Mouse (Mus musculus): ENCODE measurements around the gene Frk. TPM values are rescaled to one million over a fixed set of nuclear protein-coding genes. Genes with fewer than 3 reads are reported as not detected.
"Not testable (repeated sequence)": the region's sequence is repeated elsewhere in the genome, so short reads cannot be mapped to it uniquely, and the experiment has no call there.

Frk gene
- polyA plus RNA-seq (2015; fragmentation: Nextera tagmentation; extraction: Ambion mirVana) = 19.9 and 20.3 TPM in 2 replicates

DNA sequence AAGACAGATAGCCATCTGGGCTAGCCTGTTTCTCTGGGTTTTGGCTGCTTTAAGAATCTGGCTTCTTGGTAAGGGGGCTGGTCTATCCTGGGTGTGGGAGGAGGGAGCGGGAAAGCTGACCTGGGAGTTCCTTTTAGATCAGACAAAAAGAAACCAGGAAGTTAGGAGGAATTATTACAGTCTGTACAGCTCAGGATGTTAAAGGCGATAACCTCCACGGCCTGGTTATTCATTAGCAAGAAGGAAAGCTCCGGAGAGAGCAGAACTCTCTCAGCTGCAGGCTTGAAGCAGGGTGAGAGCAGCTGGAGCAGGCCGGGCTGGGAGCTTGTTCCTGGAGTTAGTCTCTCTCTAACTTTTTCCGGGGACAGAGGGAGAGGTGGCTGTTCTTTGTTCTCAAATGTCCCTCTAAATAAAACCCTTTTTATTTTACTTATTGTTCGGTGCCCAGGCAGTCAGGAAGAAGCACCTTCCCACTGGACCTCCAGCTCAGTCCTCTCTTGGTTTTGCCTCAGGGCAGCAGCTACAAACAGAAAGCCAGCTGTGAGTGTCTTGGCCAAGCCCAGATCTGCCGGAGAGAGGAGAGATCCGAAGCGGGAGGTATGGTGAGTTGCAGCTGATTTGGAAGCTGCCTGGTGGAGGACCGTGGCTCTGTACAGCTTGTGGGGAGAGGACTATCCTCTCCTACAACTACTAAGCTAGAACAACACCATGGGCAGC, at the start of gene Frk:
Gene Frk (plus strand): TSS at position 103 of the 717 bp plus-strand sequence.
- no peaks in the 10 kb centered on the region for H3K27me3 ChIP-seq (replicated peaks)
- H3K4me3 ChIP-seq (replicated peaks) = peak within 1 kb of the TSS; percentile 51
- H3K9me3 ChIP-seq = no peaks in the 10 kb centered on the region
- peak within 1 kb of the TSS; percentile 58 for H3K4me2 ChIP-seq (replicated peaks)
- ATAC-seq = peak; percentile 97
- H3K36me3 ChIP-seq = no peaks in the 10 kb centered on the region
- peak within 1 kb of the TSS; percentile 62 for H3K9ac ChIP-seq
- H3K27ac ChIP-seq = peak within 1 kb of the TSS; percentile 94
- H3K4me1 ChIP-seq (replicated peaks) = 0 out of 2 replicates have a peak, but pooled peaks cover 8% of the 10 kb centered on the region
- WGBS = 9% methylated on average over 11 of the region's 11 CpGs

DNA sequence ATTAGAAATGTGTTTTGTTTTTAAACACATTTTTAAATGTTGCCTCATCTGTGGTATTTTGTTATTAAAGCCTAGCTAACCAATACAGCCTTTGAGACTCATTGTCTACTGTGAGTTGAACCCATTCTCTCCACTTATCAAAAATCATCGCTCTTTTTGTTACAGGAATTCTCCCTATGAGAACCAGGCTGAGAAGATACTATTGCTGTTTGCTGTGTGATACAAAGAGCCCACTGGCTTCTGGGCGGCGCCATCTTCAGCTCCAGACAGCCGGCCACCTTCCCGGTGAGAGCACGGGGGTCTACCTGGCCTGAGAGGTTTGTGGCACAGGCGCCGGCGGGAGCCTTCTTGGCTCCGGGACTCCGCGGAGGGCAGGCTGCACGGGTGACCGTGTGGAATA, 49.0 kb upstream of the Frk start:
- WGBS = 94% methylated on average over 7 of the region's 14 CpGs
- H3K9ac ChIP-seq; H3K9me3 ChIP-seq; H3K4me3 ChIP-seq (replicated peaks); H3K27ac ChIP-seq; H3K36me3 ChIP-seq; H3K27me3 ChIP-seq (replicated peaks); H3K4me1 ChIP-seq (replicated peaks); H3K4me2 ChIP-seq (replicated peaks); ATAC-seq: not testable (repeated sequence)

DNA sequence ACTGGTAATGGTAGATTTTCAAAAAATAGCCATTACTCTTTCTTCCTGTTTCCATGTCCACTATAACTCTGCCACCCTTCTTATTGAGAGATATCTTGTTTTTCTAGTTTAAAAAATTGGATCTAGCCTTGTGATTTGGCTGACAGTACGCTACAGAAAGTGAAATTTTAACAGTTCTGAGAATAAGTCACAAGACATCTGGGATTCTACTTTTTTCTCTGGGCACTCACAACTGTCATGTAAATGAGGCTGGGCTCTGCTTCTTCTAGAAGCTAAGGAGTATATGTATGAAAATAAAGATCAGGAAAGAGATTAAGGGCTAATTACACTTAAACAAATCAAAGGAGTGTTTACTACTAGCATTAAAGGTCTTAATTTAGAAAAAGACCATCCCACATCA, 33.7 kb upstream of the Frk start:
- Histone ChIP-seq H3K4me2 (replicated peaks) (no peak overlapping the region), H3K4me1 (replicated peaks) (no peaks in the 10 kb centered on the region), H3K27ac (no peak overlapping the region), H3K4me3 (replicated peaks) (no peak overlapping the region), H3K9me3 (no peaks in the 10 kb centered on the region), H3K27me3 (replicated peaks) (no peaks in the 10 kb centered on the region), H3K9ac (no peak overlapping the region), H3K36me3 (no peaks in the 10 kb centered on the region)
- WGBS = 67% methylated on average over 1 of the region's 1 CpGs
- no peak for ATAC-seq

DNA sequence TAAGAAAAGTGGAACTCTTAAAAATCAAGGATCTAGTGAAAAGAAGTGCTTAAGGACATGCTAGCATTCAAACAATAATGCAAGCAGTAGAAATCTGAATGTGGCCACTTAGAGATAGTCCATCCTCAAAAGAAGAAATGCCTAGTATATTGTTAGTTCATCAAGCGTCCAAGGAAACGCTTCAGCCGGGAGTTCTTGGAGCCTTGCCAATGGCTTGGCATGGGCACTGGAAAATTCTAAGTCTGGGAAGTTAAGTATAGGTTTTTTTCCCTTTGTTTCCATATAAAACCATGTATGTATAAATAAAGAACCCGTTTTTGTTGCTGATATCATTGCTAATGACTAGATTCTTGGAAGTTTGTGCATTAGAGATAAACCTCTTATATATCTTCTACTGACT, 21.7 kb upstream of the Frk start:
- WGBS = 51% methylated on average over 4 of the region's 4 CpGs
- H3K4me2 ChIP-seq (replicated peaks) = no peak overlapping the region
- no peak for ATAC-seq
- H3K9me3 ChIP-seq = no peaks in the 10 kb centered on the region
- no peaks in the 10 kb centered on the region for H3K36me3 ChIP-seq
- no peak overlapping the region for H3K4me3 ChIP-seq (replicated peaks)
- no peaks in the 10 kb centered on the region for H3K4me1 ChIP-seq (replicated peaks)
- H3K27me3 ChIP-seq (replicated peaks) = no peaks in the 10 kb centered on the region
- no peak overlapping the region for H3K9ac ChIP-seq
- no peak overlapping the region for H3K27ac ChIP-seq

DNA sequence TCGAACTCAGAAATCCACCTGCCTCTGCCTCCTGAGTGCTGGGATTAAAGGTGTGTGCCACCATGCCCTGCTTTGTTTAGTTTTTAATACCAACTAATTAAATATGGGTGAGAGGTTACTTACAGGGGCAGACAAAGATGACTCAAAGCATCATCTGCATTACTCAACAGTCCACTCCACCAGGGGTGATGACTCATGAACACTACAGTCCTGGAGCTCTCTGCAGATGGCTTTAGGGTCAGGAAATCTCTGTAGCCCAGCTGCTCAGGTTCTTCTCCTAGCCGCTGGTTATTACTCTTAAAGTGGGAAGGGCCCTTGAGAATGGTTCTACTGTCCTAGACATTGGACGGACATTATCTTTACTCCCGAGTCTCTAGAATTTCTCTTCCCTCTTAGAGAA, 18.9 kb upstream of the Frk start:
- H3K27me3 ChIP-seq (replicated peaks) = no peaks in the 10 kb centered on the region
- H3K4me3 ChIP-seq (replicated peaks) = no peak overlapping the region
- no peak overlapping the region for H3K9ac ChIP-seq
- ATAC-seq = no peak
- H3K36me3 ChIP-seq = no peaks in the 10 kb centered on the region
- no peak overlapping the region for H3K27ac ChIP-seq
- no peaks in the 10 kb centered on the region for H3K4me1 ChIP-seq (replicated peaks)
- no peaks in the 10 kb centered on the region for H3K9me3 ChIP-seq
- WGBS = 87% methylated on average over 4 of the region's 4 CpGs
- H3K4me2 ChIP-seq (replicated peaks) = no peak overlapping the region

DNA sequence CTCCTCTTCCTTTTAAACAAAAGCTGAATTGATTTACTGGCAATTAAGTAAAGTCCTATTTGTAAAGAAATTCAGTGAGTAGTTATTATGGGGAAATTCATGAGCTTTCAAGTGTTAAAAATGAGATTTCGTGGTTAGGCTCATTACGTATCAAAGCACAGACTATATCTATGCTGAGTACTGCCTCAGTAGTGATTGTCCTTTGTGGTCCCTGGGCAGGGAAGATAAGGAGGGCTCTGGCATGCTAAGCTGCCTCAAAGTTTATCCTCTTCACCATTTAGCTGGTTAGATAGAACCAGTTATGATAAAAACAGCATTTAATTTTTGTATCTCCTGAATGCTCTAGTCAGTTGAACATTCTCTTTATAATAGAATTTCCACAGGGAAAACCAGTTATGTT, 14.2 kb upstream of the Frk start:
- no peak overlapping the region for H3K4me3 ChIP-seq (replicated peaks)
- WGBS = 64% methylated on average over 2 of the region's 2 CpGs
- H3K27ac ChIP-seq = no peak overlapping the region
- no peaks in the 10 kb centered on the region for H3K4me1 ChIP-seq (replicated peaks)
- no peak for ATAC-seq
- no peaks in the 10 kb centered on the region for H3K9me3 ChIP-seq
- no peaks in the 10 kb centered on the region for H3K36me3 ChIP-seq
- no peak overlapping the region for H3K9ac ChIP-seq
- no peak overlapping the region for H3K4me2 ChIP-seq (replicated peaks)
- H3K27me3 ChIP-seq (replicated peaks) = no peaks in the 10 kb centered on the region

DNA sequence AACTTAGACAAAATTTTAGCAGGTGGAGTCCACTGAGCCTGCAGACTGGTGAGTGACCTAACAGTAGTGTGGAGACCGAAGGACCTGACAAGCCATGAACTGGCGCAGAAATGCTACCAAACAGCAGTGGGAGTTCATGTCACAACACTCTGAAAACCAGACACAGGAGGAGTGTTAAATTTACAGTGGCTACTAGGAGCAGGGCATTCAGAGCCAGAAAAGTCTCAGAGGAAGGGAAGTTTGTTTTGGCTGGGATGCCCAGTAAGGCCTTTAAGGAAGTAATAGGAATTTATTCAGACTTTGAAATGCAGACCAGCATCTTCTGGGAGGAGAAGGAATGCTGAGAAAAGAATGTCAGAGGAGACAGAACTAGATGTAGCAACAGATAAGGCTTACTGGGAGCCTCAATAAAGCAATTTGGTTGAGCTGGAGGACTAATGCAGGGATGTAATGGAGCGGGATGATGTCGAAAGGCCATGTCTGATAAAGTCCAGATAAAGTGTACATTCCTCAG, 3.2 kb upstream of the Frk start:
- 0 out of 2 replicates have a peak, but pooled peaks cover 8% of the 10 kb centered on the region for H3K4me1 ChIP-seq (replicated peaks)
- no peaks in the 10 kb centered on the region for H3K36me3 ChIP-seq
- 51% methylated on average over 4 of the region's 4 CpGs for WGBS
- no peak overlapping the region for H3K4me2 ChIP-seq (replicated peaks)
- no peak overlapping the region for H3K27ac ChIP-seq
- no peak overlapping the region for H3K4me3 ChIP-seq (replicated peaks)
- ATAC-seq = no peak
- H3K9ac ChIP-seq = no peak overlapping the region
- H3K9me3 ChIP-seq = no peaks in the 10 kb centered on the region
- no peaks in the 10 kb centered on the region for H3K27me3 ChIP-seq (replicated peaks)

DNA sequence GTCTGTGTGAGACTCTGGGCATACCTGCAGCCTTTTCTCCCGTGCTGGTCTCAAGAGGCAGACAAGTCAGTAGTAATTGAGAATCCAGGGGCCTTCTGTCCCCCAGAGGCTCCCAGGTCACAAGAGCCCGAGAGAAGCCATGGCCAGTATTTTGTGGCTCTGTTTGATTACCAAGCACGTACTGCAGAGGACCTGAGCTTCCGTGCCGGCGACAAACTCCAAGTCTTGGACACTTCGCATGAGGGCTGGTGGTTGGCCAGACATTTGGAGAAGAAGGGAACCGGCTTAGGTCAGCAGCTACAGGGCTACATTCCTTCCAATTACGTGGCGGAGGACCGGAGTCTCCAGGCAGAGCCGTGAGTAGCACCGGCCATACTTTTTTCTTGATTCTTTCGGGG, 814 bp downstream of the Frk start:
- peak overlapping the region; percentile 51 for H3K4me3 ChIP-seq (replicated peaks)
- peak overlapping the region; percentile 94 for H3K27ac ChIP-seq
- ATAC-seq = peak; percentile 50
- H3K4me2 ChIP-seq (replicated peaks) = peak overlapping the region; percentile 58
- WGBS = 24% methylated on average over 14 of the region's 14 CpGs
- no peaks in the 10 kb centered on the region for H3K36me3 ChIP-seq
- no peaks in the 10 kb centered on the region for H3K27me3 ChIP-seq (replicated peaks)
- 0 out of 2 replicates have a peak, but pooled peaks cover 8% of the 10 kb centered on the region for H3K4me1 ChIP-seq (replicated peaks)
- H3K9me3 ChIP-seq = no peaks in the 10 kb centered on the region
- peak overlapping the region; percentile 62 for H3K9ac ChIP-seq

DNA sequence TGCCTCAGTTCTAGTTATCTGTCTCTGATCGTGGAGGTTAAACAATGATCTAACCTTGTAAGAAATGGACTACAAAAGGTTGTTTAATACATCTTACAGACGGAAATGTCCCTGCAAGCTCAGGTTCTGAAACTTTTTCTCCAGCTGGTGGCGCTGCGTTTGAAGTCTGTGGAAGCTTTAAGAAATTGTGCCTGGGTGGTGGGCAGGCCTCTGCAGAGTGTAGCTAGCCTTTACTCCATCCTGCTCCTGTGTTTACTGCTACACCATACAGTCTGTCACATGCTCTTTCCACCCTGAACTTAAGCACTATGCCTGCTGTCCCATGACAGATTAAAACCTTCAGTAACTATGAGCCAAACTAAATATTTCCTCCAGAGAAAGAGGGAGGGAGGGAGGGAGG, 1.9 kb downstream of the Frk start:
- 49% methylated on average over 4 of the region's 4 CpGs for WGBS
- H3K9me3 ChIP-seq = no peaks in the 10 kb centered on the region
- H3K4me1 ChIP-seq (replicated peaks) = 0 out of 2 replicates have a peak, but pooled peaks cover 4% of the 10 kb centered on the region
- peak; percentile 50 for ATAC-seq
- no peaks in the 10 kb centered on the region for H3K27me3 ChIP-seq (replicated peaks)
- H3K4me3 ChIP-seq (replicated peaks) = peak overlapping the region; percentile 15
- no peaks in the 10 kb centered on the region for H3K36me3 ChIP-seq
- peak overlapping the region; percentile 41 for H3K4me2 ChIP-seq (replicated peaks)
- H3K27ac ChIP-seq = no peak overlapping the region
- no peak overlapping the region for H3K9ac ChIP-seq

DNA sequence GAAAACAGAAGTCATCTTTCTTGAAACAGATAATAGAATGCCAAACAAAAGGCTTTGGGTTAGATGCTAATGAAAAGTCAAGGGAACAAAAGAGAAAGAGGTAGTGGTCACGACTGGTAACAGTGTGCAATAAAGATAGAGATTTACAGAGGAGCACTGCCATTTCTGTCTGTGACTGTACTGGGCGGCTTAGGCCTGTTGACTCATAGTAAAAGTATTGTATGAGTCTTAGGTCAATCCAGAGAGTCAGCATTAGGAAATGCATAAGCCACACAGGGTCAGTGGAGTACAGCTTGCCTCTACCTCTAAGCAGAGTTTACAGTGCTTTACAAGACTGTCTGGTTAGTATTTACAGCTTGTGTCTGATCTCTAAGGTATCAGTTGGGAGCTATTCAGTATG, 24.6 kb downstream of the Frk start:
- Histone ChIP-seq H3K27ac (no peak overlapping the region), H3K4me1 (replicated peaks) (peaks cover 2% of the 10 kb centered on the region; the same call in 1 of the 2 replicates), H3K4me3 (replicated peaks) (no peak overlapping the region), H3K9me3 (no peaks in the 10 kb centered on the region), H3K27me3 (replicated peaks) (no peaks in the 10 kb centered on the region), H3K36me3 (no peaks in the 10 kb centered on the region), H3K9ac (no peak overlapping the region), H3K4me2 (replicated peaks) (no peak overlapping the region)
- peak; percentile 50 for ATAC-seq
- WGBS = 63% methylated on average over 2 of the region's 2 CpGs

DNA sequence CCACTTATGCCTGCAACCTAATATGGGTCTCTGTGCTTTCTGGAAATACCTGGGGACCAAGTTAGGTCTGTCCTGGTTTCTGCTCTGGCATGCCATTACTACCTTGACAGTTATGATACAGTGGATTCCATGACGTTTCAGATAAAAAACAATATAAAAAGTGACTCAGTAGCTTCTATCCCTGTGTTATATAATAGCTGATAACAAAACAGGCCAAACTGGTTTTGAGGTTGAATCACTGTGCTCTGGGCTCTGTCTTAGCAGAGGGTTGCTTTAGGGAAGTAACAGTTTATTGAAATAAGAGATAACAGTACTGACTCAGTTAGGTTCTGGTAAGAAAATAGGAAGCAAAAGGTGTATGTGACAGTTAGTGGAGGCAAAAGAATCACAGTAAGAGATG, 25.4 kb downstream of the Frk start:
- 41% methylated on average over 1 of the region's 1 CpGs for WGBS
- no peak overlapping the region for H3K4me2 ChIP-seq (replicated peaks)
- no peak overlapping the region for H3K4me3 ChIP-seq (replicated peaks)
- H3K27ac ChIP-seq = no peak overlapping the region
- ATAC-seq = peak; percentile 91
- no peak overlapping the region for H3K9ac ChIP-seq
- no peaks in the 10 kb centered on the region for H3K9me3 ChIP-seq
- peaks cover 6% of the 10 kb centered on the region; the same call in 1 of the 2 replicates for H3K4me1 ChIP-seq (replicated peaks)
- no peaks in the 10 kb centered on the region for H3K36me3 ChIP-seq
- H3K27me3 ChIP-seq (replicated peaks) = no peaks in the 10 kb centered on the region

DNA sequence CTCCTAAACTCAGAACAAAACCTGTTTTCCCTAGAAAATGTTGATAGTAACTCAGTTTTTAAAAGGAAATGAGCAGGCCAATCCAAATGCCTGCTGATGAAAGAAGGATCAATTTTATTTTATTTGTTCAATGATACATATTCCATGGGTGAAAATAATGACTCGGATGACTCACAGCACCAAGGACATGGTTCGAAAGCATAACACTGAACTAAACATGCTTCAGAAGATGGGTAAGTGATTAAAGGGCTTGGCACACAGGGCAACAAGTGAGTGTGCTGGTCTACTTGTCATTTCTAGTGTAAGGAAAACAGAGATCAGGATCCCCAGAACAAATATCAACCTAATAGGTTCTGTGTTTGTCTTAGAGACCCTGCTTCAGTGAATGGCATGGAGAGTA, 26.1 kb downstream of the Frk start:
- no peaks in the 10 kb centered on the region for H3K36me3 ChIP-seq
- WGBS = 77% methylated on average over 2 of the region's 2 CpGs

DNA sequence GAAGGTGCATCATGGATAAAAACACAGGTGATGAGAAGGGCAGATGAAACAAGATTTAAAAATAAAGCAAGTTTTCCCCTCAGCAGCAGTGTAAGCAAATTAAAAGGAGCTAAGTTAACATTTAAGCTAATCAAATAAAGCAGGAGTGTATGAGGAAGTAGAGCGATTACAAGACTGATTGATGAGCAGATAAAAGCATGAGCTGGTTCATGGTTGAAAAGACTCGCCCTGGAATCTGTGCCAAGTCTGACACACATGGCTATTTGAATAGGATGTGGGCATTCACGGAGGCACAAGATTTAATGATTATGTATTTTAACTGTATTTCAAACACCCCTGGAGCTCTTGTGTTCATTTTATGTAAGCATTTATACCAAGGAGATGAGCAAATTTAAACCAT, 28.0 kb downstream of the Frk start:
- Histone ChIP-seq H3K9ac (no peak overlapping the region), H3K4me1 (replicated peaks) (peaks cover 6% of the 10 kb centered on the region; the same call in 1 of the 2 replicates), H3K36me3 (no peaks in the 10 kb centered on the region), H3K4me2 (replicated peaks) (no peak overlapping the region), H3K4me3 (replicated peaks) (no peak overlapping the region), H3K27me3 (replicated peaks) (no peaks in the 10 kb centered on the region), H3K9me3 (no peaks in the 10 kb centered on the region), H3K27ac (no peak overlapping the region)
- WGBS = 39% methylated on average over 3 of the region's 3 CpGs
- peak; percentile 32; the same call in 1 of the 2 replicates for ATAC-seq

More for the DNA sequence above, 26.1 kb downstream of the Frk start:
- Histone ChIP-seq H3K9me3 (no peaks in the 10 kb centered on the region), H3K9ac (no peak overlapping the region), H3K4me1 (replicated peaks) (peaks cover 6% of the 10 kb centered on the region; the same call in 1 of the 2 replicates), H3K4me2 (replicated peaks) (no peak overlapping the region), H3K4me3 (replicated peaks) (no peak overlapping the region), H3K27me3 (replicated peaks) (no peaks in the 10 kb centered on the region), H3K27ac (no peak overlapping the region)
- ATAC-seq = no peak
